Mouse (Mus musculus): ENCODE data around the gene Kcnc3.

Gene Kcnc3

DNA sequence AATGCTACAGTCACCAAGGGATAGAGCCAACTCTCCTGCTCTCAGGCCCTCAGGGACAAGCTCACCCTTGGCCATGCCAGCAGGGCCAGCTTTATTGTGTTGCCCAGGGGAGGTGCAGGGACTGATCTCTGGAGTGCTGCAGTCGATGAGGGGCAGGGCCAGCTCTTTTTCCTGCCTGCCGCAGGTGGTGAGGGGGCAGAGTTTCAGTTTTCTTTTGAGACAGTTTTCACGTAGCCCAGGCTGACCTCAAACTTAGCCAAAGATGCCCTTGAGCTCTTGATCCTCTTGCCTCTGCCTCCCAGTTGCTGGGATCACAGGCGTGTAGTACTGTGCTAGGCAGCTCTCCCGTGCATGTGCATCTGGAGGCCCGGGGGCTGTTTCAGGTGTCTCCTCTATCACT is 19.5 kb upstream of the Kcnc3 start:
- no peak for DNase-seq (ENCODE audit: low read depth, low spot score)

DNA sequence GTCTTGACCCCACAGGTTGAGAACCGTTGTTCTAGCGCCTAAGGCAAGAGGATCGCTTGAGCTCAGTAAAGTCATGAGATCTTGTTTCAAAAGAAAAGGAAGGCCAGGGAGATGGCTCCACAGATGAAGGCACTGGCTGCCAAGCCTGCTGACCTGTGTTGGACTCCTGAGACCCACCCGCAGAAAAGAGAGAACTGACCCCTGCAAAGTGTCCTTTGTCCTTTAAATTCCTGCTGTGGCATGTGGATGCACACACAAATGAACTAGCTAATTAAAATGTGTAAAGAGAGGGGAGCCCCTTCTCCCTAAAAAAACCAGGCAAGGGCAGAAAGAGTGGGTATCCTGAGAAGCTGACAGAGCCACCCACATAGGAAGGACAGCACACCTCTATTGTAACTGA is 18.7 kb upstream of the Kcnc3 start:
- no peak for DNase-seq (ENCODE audit: low read depth, low spot score)

GRCm38 (mm10) chr7:44572213-44572701 is 18.2 kb upstream of the Kcnc3 start, which contains the start of gene Napsa:
TSS of gene Napsa (plus strand) at chr7:44572380.
- no peak for DNase-seq (ENCODE audit: low read depth, low spot score)

DNA sequence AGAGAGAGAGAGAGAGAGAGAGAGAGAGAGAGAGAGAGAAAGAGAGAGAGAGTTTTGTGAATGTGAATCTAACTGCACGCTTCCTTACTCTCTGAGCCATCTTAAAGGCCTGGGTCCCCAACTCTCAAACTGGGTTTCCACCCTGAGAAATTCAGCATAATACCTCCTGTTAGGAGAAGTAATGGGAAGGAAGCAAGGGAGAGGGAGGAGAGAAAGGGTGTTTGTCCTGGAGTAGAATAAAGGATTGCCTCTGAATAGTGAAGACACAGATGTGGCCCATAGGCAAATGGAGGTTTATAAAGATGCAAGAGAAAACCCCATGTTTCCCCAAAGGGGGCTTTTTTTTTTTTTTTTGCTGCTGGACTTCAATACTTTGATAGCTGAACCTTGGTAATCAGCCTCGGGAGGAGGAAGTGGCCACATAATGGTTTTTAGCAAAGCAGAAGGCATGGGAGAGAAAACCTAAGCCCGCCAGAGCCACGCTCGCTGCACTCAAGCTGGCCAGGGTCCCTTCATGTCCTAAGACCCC is 17.4 kb upstream of the Kcnc3 start:
- DNase-seq (ENCODE audit: low read depth, low spot score) = no peak

DNA sequence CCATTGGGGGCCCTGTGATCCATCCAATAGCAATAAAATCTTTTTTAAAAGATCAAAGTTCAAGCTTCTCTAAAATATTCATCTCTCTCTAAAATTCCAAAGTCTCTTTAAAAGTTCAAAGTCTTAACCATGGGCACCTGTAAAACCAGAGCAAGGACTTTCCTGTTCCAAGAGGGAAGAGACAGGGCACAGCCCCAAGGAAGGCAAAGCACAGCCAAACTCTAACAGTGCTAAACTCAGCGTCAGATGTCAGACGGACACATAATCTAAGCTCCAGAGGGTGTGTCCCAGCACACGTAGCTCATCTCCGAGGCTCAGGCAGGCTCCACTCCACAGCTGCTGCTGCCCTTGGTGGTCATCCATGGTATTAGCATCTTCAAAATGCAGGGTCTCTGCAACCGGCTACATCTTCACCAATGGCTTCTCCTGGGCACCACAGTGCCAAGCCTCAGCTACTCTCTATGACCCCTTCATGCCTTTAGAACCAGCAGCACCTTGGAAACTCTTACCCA is 14.1 kb upstream of the Kcnc3 start:
- DNase-seq (ENCODE audit: low read depth, low spot score) = no peak

DNA sequence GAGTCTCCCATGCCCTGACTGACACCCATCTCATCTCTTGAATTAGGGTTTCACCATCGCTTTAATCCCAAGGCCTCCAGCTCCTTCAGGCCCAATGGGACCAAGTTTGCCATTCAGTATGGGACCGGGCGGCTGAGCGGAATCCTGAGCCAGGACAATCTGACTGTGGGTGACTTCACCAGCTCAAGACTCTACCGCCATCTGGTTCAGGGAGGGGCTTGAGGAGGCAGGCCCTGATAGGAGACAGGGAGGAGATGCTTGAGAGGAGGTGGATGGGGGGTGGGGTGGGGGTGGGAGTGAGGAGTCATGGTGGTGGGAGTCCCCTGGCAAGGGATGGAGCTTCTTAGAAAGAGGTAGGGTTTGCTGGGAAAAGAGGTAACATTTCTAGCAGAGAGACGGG is 8.8 kb upstream of the Kcnc3 start:
- no peak for DNase-seq (ENCODE audit: low read depth, low spot score)

GRCm38 (mm10) chr7:44582709-44583108 is 7.8 kb upstream of the Kcnc3 start:
- no peak for DNase-seq (ENCODE audit: low read depth, low spot score)

DNA sequence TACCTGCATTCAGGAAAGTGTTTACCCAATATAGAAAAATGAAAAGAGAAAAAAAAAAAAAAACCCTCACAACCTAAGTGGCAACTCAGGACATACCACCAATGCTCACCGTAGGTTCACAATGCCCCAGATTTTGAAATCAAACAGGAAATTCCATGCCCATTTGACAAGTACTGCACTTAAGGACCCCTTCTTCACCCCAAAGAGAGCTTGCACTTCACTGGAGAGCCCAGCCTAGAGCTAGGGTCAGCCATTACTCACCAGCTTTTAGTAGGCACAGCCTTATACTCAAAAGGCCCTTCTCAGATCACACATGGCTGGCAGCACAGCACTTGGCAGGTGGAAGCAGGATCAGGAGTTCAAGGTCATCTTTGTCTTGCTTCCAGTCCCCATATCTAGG is 7.3 kb upstream of the Kcnc3 start:
- DNase-seq (ENCODE audit: low read depth, low spot score) = no peak

GRCm38 (mm10) chr7:44584265-44584804 is 6.1 kb upstream of the Kcnc3 start:
- no peak for DNase-seq (ENCODE audit: low read depth, low spot score)

GRCm38 (mm10) chr7:44584921-44585320 is 5.5 kb upstream of the Kcnc3 start:
- no peak for DNase-seq (ENCODE audit: low read depth, low spot score)

- DNase-seq (ENCODE audit: low read depth, low spot score) = no peak
These were observed 4.9 kb upstream of the Kcnc3 start for GRCm38 (mm10) chr7:44585606-44586005.

DNA sequence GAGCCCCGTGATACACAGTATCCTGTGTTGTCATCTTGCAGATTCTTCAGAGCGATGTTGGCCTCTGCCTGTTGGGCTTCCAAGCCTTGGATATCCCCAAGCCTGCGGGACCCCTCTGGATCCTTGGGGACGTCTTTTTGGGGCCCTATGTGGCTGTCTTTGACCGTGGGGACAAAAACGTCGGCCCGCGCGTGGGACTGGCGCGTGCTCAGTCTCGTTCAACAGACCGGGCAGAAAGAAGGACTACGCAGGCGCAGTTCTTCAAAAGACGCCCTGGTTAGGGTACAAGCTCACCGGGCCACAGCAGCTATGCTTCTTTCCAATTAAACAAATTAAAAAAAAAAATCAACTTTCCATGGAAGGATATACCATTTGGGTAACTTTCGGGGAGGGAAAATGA is 3.9 kb upstream of the Kcnc3 start:
- no peak for DNase-seq (ENCODE audit: low read depth, low spot score)

- DNase-seq (ENCODE audit: low read depth, low spot score) = peak; percentile 80
These were observed 3.5 kb upstream of the Kcnc3 start for GRCm38 (mm10) chr7:44586930-44587329.

- no peak for DNase-seq (ENCODE audit: low read depth, low spot score)
These were observed 2.8 kb upstream of the Kcnc3 start for GRCm38 (mm10) chr7:44587676-44588075.

- no peak for DNase-seq (ENCODE audit: low read depth, low spot score)
These were observed 2.1 kb upstream of the Kcnc3 start for GRCm38 (mm10) chr7:44588338-44588737.

DNA sequence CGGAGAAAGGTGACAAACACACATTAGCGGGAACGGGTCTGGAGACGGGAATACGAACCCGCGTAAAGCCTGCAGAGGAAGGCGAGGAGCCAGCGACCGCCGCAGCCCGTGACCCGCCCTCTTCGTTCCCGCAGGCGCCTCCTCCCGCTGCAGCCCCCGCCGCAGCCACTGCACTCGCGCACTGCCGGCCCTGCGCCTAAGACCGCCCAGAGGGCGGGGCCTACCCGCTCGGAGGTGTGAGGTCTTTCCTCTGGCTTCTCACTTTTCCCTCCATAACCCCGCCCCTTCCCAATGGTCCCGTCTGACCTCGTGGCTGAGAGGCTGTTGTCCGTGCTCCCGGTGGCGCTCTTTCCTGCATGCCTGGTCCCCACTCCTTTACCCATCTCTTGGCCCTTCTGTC is 1.3 kb upstream of the Kcnc3 start:
- peak; percentile 52 for DNase-seq (ENCODE audit: low read depth, low spot score)

GRCm38 (mm10) chr7:44589946-44590345 is 518 bp upstream of the Kcnc3 start:
- no peak for DNase-seq (ENCODE audit: low read depth, low spot score)

DNA sequence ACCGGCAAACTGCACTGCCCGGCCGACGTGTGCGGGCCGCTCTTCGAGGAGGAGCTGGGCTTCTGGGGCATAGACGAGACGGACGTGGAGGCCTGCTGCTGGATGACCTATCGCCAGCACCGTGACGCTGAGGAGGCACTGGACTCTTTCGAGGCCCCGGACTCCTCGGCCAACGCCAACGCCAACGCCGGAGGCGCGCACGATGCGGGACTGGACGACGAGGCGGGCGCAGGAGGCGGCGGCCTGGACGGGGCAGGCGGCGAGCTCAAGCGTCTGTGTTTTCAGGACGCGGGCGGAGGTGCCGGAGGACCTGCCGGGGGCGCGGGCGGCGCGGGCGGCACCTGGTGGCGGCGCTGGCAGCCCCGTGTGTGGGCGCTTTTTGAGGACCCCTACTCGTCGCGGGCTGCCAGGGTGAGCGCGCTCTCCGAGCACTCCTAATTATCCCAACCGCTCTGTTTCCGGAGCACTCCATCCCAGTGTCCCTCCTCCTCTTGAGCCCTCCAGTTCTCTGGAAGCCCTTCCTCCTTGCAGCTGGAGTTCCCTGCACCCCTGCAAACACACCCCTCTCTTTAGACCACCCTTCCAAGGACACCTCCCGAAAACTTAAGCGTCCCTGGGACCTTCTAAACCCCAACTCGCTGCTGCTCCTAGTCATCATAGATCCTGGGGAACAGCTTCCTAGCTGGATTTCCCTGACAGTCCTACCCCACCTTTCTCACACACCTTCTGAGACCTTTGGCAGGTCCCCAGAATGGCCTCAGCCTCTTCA is 1.1 kb downstream of the Kcnc3 start:
- no peak for DNase-seq (ENCODE audit: low read depth, low spot score)

DNA sequence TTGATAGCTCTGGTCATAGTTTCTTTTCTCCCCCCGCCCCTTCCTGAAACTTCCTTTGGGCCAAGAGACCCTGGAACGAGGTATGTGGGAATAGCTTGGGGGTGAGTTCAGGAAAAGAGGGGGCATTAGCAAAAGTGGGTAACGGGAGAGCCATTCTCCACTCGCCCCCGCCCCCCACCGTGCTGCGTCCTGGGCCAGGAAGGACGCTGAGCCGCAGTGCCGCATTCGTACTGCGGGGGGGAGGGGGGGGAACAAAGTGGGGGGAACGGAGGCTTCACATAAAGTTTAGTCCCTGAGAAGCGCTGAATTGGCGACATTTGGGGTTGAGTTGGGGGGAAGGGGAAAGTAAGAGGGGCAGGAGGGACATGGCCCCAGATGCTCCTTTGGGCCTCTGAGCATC is 2.6 kb downstream of the Kcnc3 start:
- no peak for DNase-seq (ENCODE audit: low read depth, low spot score)

- DNase-seq (ENCODE audit: low read depth, low spot score) = peak; percentile 74
These were observed 3.3 kb downstream of the Kcnc3 start for GRCm38 (mm10) chr7:44593775-44594174.

- DNase-seq (ENCODE audit: low read depth, low spot score) = no peak
These were observed 3.8 kb downstream of the Kcnc3 start for GRCm38 (mm10) chr7:44594291-44594690.

DNA sequence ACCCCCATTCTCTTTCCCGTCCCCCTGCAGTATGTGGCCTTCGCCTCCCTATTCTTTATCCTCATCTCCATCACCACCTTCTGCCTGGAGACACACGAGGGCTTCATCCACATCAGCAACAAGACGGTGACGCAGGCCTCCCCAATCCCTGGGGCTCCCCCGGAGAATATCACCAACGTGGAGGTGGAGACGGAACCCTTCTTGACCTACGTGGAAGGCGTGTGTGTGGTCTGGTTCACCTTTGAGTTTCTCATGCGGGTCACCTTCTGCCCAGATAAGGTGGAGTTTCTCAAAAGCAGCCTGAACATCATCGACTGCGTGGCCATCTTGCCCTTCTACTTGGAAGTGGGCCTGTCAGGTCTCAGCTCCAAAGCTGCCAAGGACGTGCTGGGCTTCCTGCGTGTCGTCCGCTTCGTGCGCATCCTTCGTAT is 4.7 kb downstream of the Kcnc3 start:
- DNase-seq (ENCODE audit: low read depth, low spot score) = no peak

DNA sequence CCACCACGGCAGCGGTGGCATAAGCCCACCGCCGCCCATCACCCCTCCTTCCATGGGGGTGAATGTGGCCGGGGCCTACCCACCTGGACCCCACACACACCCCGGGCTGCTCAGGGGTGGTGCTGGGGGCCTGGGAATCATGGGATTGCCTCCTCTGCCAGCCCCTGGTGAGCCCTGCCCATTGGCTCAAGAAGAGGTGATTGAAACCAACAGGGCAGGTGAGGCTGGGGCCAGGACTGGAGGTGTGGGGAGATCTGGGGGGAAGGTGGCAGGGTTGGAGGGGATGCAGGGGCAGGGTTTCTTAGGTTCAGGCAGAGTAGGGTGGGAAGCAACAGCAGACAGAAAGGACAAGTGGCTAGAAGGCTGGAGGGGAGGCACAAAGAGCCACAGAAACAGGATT is 5.6 kb downstream of the Kcnc3 start:
- DNase-seq (ENCODE audit: low read depth, low spot score) = no peak
